Mouse (Mus musculus) G1E (cell line): ENCODE measurements at regions not wholly inside any gene's neighbourhood (a gene's known extent, or its start where the extent isn't known, plus 50 kb on each side); places are given as distances from the start of the nearest gene placed in this dataset.
A peak's percentile ranks its signal among the peaks of the same experiment; 100 is the strongest.

ENCODE experiments used
- ATAC-seq: 2 replicates; pipeline ENCODE4 v1.8.0; 2016; ENCODE audit warnings: mild to moderate bottlenecking; ENCODE audit not compliant: insufficient number of reproducible peaks, poor library complexity, low FRiP score, severe bottlenecking; ENCODE audit errors: extremely low read depth
- DNase-seq: peaks from one replicate; pipeline ENCODE4 v3.0.0; 2012; ENCODE audit warnings: low spot score
- H3K27me3 ChIP-seq: 2 replicates; pipeline ENCODE4 v1.6.1; 2012; ENCODE audit warnings: mild to moderate bottlenecking, low read length, inconsistent platforms; ENCODE audit not compliant: insufficient read depth
- H3K36me3 ChIP-seq: replicated peaks from 2 replicates; pipeline ENCODE3; 2012; ENCODE audit warnings: mild to moderate bottlenecking, inconsistent platforms
- H3K4me1 ChIP-seq: 2 replicates; pipeline ENCODE4 v1.6.1; 2012; ENCODE audit warnings: low read depth, low read length, inconsistent platforms, mixed read lengths; ENCODE audit not compliant: insufficient read depth
- H3K4me3 ChIP-seq: 2 replicates; pipeline ENCODE4 v1.5.1; 2012; ENCODE audit warnings: low read depth, mild to moderate bottlenecking, inconsistent platforms, low read length, moderate library complexity, mixed read lengths
- H3K9me3 ChIP-seq: replicated peaks from 2 replicates; pipeline ENCODE4 v1.6.1; 2012; ENCODE audit warnings: inconsistent platforms
- CTCF ChIP-seq: IDR thresholded peaks from 2 replicates; pipeline ENCODE4 v1.5.1; 2012; ENCODE audit warnings: low read depth, low read length, inconsistent platforms, mixed read lengths
- GATA1 ChIP-seq: IDR thresholded peaks from 2 replicates; pipeline ENCODE4 v1.6.1; 2012; ENCODE audit warnings: borderline replicate concordance, low read length, inconsistent platforms, mixed read lengths
- GATA2 ChIP-seq: IDR thresholded peaks from 2 replicates; pipeline ENCODE4 v1.6.1; 2012; ENCODE audit warnings: low read depth, low read length, inconsistent platforms, borderline replicate concordance
- POLR2AphosphoS5 ChIP-seq: IDR thresholded peaks from 2 replicates; pipeline ENCODE4 v1.6.1; 2012; ENCODE audit warnings: low read depth, low read length, inconsistent platforms; ENCODE audit not compliant: insufficient replicate concordance
- TAL1 ChIP-seq: conservative IDR thresholded peaks from 2 replicates; pipeline ENCODE4 v1.6.1; 2012; ENCODE audit warnings: low read depth, low read length, inconsistent platforms, mixed read lengths

GRCm38 (mm10) chr2:167828258-167828657, 103.6 kb upstream of the Ptpn1 start:
- no peak for TF ChIP-seq GATA2
- no peak for TF ChIP-seq POLR2AphosphoS5
- TF ChIP-seq TAL1: no peak
- no peak for TF ChIP-seq CTCF
- TF ChIP-seq GATA1: no peak
- ATAC-seq: no peak
- Histone ChIP-seq H3K27me3 (peaks cover 72% of the 10 kb centered on the region), H3K9me3 (no peaks in the 10 kb centered on the region), H3K36me3 (no peaks in the 10 kb centered on the region), H3K4me3 (0 out of 2 replicates have a peak overlapping the region, but pooled peaks have one; percentile 6), H3K4me1 (peaks cover 25% of the 10 kb centered on the region)
- DNase-seq: no peak

- no peak for DNase-seq
- Histone ChIP-seq H3K4me3 (no peak overlapping the region), H3K27me3 (peaks cover 74% of the 10 kb centered on the region)
Measured at GRCm38 (mm10) chr2:167826922-167827703, 104.7 kb upstream of the Ptpn1 start.

GRCm38 (mm10) chr2:167823513-167823912, 108.3 kb upstream of the Ptpn1 start:
- Histone ChIP-seq H3K27me3 (peaks cover 85% of the 10 kb centered on the region), H3K4me1 (peaks cover 13% of the 10 kb centered on the region; the same call in 1 of the 2 replicates), H3K4me3 (no peak overlapping the region), H3K9me3 (no peaks in the 10 kb centered on the region), H3K36me3 (no peaks in the 10 kb centered on the region)
- ATAC-seq: no peak
- DNase-seq: no peak
- TF ChIP-seq POLR2AphosphoS5 (no peak), TAL1 (no peak), CTCF (no peak), GATA2 (no peak), GATA1 (no peak)

More at GRCm38 (mm10) chr2:167826922-167827703, 104.7 kb upstream of the Ptpn1 start:
- peaks cover 25% of the 10 kb centered on the region for H3K4me1 ChIP-seq
- ATAC-seq: no peak
- H3K9me3 ChIP-seq: no peaks in the 10 kb centered on the region
- no peaks in the 10 kb centered on the region for H3K36me3 ChIP-seq
- TF ChIP-seq GATA1: no peak
- TF ChIP-seq TAL1: no peak
- TF ChIP-seq CTCF: no peak

GRCm38 (mm10) chr2:167823044-167823443, 108.8 kb upstream of the Ptpn1 start:
- no peak for DNase-seq
- Histone ChIP-seq H3K9me3 (no peaks in the 10 kb centered on the region), H3K4me1 (peaks cover 10% of the 10 kb centered on the region; the same call in 1 of the 2 replicates), H3K27me3 (peaks cover 85% of the 10 kb centered on the region), H3K4me3 (no peak overlapping the region), H3K36me3 (no peaks in the 10 kb centered on the region)
- ATAC-seq: no peak
- TF ChIP-seq POLR2AphosphoS5 (no peak), CTCF (no peak), TAL1 (no peak), GATA1 (no peak), GATA2 (no peak)

- no peak for TF ChIP-seq POLR2AphosphoS5
- no peak for TF ChIP-seq CTCF
- no peak for TF ChIP-seq TAL1
- TF ChIP-seq GATA1: no peak
- no peak for TF ChIP-seq GATA2
- DNase-seq (no peak), ATAC-seq (no peak)
- H3K27me3 ChIP-seq: peaks cover 84% of the 10 kb centered on the region
- no peaks in the 10 kb centered on the region for H3K9me3 ChIP-seq
- no peaks in the 10 kb centered on the region for H3K36me3 ChIP-seq
- H3K4me3 ChIP-seq: no peak overlapping the region
- H3K4me1 ChIP-seq: peaks cover 25% of the 10 kb centered on the region
Measured at GRCm38 (mm10) chr2:167821186-167821585, 110.7 kb upstream of the Ptpn1 start.

- TF ChIP-seq POLR2AphosphoS5 (no peak), CTCF (no peak), TAL1 (no peak), GATA1 (no peak), GATA2 (no peak)
- ATAC-seq: no peak
- no peak for DNase-seq
- H3K4me1 ChIP-seq: peaks cover 34% of the 10 kb centered on the region
- peaks cover 83% of the 10 kb centered on the region for H3K27me3 ChIP-seq
- no peak overlapping the region for H3K4me3 ChIP-seq
- H3K9me3 ChIP-seq: no peaks in the 10 kb centered on the region
- no peaks in the 10 kb centered on the region for H3K36me3 ChIP-seq
Measured at GRCm38 (mm10) chr2:167818799-167819198, 113.1 kb upstream of the Ptpn1 start.

- TF ChIP-seq CTCF: no peak
- TF ChIP-seq GATA2: no peak
- TF ChIP-seq TAL1: no peak
- TF ChIP-seq GATA1: no peak
- no peak for TF ChIP-seq POLR2AphosphoS5
- Histone ChIP-seq H3K4me3 (peak overlapping the region; percentile 52; the same call in 1 of the 2 replicates), H3K27me3 (peaks cover 80% of the 10 kb centered on the region), H3K36me3 (no peaks in the 10 kb centered on the region), H3K4me1 (peaks cover 36% of the 10 kb centered on the region), H3K9me3 (no peaks in the 10 kb centered on the region)
- no peak for ATAC-seq
- no peak for DNase-seq
Measured at GRCm38 (mm10) chr2:167817030-167817429, 114.8 kb upstream of the Ptpn1 start.
